Mouse (Mus musculus) stomach, embryonic 15.5 days (tissue): ENCODE measurements around the gene Sorcs1. TPM values are rescaled to one million over a fixed set of nuclear protein-coding genes. Genes with fewer than 3 reads are reported as not detected.

Experiments
- ATAC-seq: fragments of 200-750 bp; cut with Nextera tagmentation; 2 replicates; pipeline ENCODE4 v1.8.0; 2017; ENCODE audit warnings: low read depth, moderate number of reproducible peaks, moderate TSS enrichment; ENCODE audit not compliant: insufficient read depth, low FRiP score
- H3K27ac ChIP-seq: fragments of 300-500 bp; sonication (generic); 2 replicates; pipeline ENCODE4 v1.5.1; 2015; ENCODE audit warnings: mild to moderate bottlenecking, inconsistent platforms
- H3K27me3 ChIP-seq: fragments of 300-500 bp; sonication (generic); replicated peaks from 2 replicates; pipeline ENCODE4 v1.6.1; 2015; ENCODE audit warnings: inconsistent platforms
- H3K36me3 ChIP-seq: fragments of 300-500 bp; sonication (generic); 2 replicates; pipeline ENCODE4 v1.6.1; 2015; ENCODE audit warnings: inconsistent platforms
- H3K4me1 ChIP-seq: fragments of 300-500 bp; sonication (generic); 2 replicates; pipeline ENCODE4 v1.6.1; 2015; ENCODE audit warnings: inconsistent platforms
- H3K4me2 ChIP-seq: fragments of 300-500 bp; sonication (generic); 2 replicates; pipeline ENCODE4 v1.6.1; 2015; ENCODE audit warnings: mild to moderate bottlenecking, inconsistent platforms
- H3K4me3 ChIP-seq: fragments of 300-500 bp; sonication (generic); replicated peaks from 2 replicates; pipeline ENCODE4 v1.5.1; 2015; ENCODE audit warnings: inconsistent platforms
- H3K9ac ChIP-seq: fragments of 300-500 bp; sonication (generic); 2 replicates; pipeline ENCODE4 v1.6.1; 2015; ENCODE audit warnings: inconsistent platforms
- H3K9me3 ChIP-seq: fragments of 300-500 bp; sonication (generic); 2 replicates; pipeline ENCODE4 v1.6.1; 2016; ENCODE audit warnings: inconsistent platforms
- WGBS: fragments of 180-500 bp; shearing (Covaris S2); methylation state at CpG from one replicate; pipeline ENCODE4 v1.1.7; 2015; 5-methylcytosine and 5-hydroxymethylcytosine counted together
- polyA plus RNA-seq: library from polyadenylated mRNA; unstranded; fragments of >200 nt; fragmentation: Nextera tagmentation; extraction: Ambion mirVana; gene quantifications from 2 replicates; pipeline ENCODE4 v1.2.1, GENCODE M21; 2015

Gene Sorcs1
- polyA plus RNA-seq, 1 experiment from 2014 or later: 3.2 TPM

- Histone ChIP-seq H3K9me3 (no peaks in the 10 kb centered on the region), H3K4me3 (no peak overlapping the region), H3K27ac (no peak overlapping the region), H3K4me2 (no peak overlapping the region), H3K36me3 (no peaks in the 10 kb centered on the region), H3K4me1 (0 out of 2 replicates have a peak, but pooled peaks cover 3% of the 10 kb centered on the region), H3K27me3 (no peaks in the 10 kb centered on the region), H3K9ac (no peak overlapping the region)
- no peak for ATAC-seq
- WGBS: 90% methylated on average over 5 of the region's 5 CpGs
Observed at GRCm38 (mm10) chr19:50486345-50486744, 192.1 kb downstream of the Sorcs1 start.

GRCm38 (mm10) chr19:50476774-50477173, 201.7 kb downstream of the Sorcs1 start:
- Histone ChIP-seq H3K36me3 (no peaks in the 10 kb centered on the region), H3K4me1 (no peaks in the 10 kb centered on the region), H3K4me2 (no peak overlapping the region), H3K9ac (no peak overlapping the region), H3K4me3 (no peak overlapping the region), H3K9me3 (no peaks in the 10 kb centered on the region), H3K27me3 (no peaks in the 10 kb centered on the region), H3K27ac (no peak overlapping the region)
- ATAC-seq: no peak
- 55% methylated on average over 6 of the region's 6 CpGs for WGBS

GRCm38 (mm10) chr19:50468592-50468991, 209.9 kb downstream of the Sorcs1 start:
- Histone ChIP-seq H3K9me3 (no peaks in the 10 kb centered on the region), H3K4me1 (no peaks in the 10 kb centered on the region), H3K27ac (no peak overlapping the region), H3K36me3 (no peaks in the 10 kb centered on the region), H3K9ac (no peak overlapping the region), H3K27me3 (no peaks in the 10 kb centered on the region), H3K4me3 (no peak overlapping the region), H3K4me2 (no peak overlapping the region)
- 79% methylated on average over 3 of the region's 3 CpGs for WGBS
- no peak for ATAC-seq

GRCm38 (mm10) chr19:50464811-50465210, 213.6 kb downstream of the Sorcs1 start:
- H3K27ac ChIP-seq: no peak overlapping the region
- H3K4me2 ChIP-seq: no peak overlapping the region
- no peaks in the 10 kb centered on the region for H3K4me1 ChIP-seq
- H3K9me3 ChIP-seq: no peaks in the 10 kb centered on the region
- H3K27me3 ChIP-seq: no peaks in the 10 kb centered on the region
- no peak for ATAC-seq
- no peak overlapping the region for H3K9ac ChIP-seq
- no peak overlapping the region for H3K4me3 ChIP-seq
- 51% methylated on average over 6 of the region's 6 CpGs for WGBS
- H3K36me3 ChIP-seq: no peaks in the 10 kb centered on the region

- Histone ChIP-seq H3K36me3 (no peaks in the 10 kb centered on the region), H3K4me2 (no peak overlapping the region), H3K27me3 (no peaks in the 10 kb centered on the region), H3K27ac (no peak overlapping the region), H3K9me3 (no peaks in the 10 kb centered on the region), H3K4me3 (no peak overlapping the region), H3K9ac (no peak overlapping the region), H3K4me1 (no peaks in the 10 kb centered on the region)
- ATAC-seq: no peak
- WGBS: 90% methylated on average over 5 of the region's 5 CpGs
Observed at GRCm38 (mm10) chr19:50458581-50458980, 219.9 kb downstream of the Sorcs1 start.

- Histone ChIP-seq H3K9ac (no peak overlapping the region), H3K4me2 (no peak overlapping the region), H3K36me3 (no peaks in the 10 kb centered on the region), H3K9me3 (no peaks in the 10 kb centered on the region), H3K27me3 (no peaks in the 10 kb centered on the region), H3K4me1 (no peaks in the 10 kb centered on the region), H3K4me3 (no peak overlapping the region), H3K27ac (no peak overlapping the region)
- ATAC-seq: no peak
- WGBS: 28% methylated on average over 5 of the region's 5 CpGs
Observed at GRCm38 (mm10) chr19:50457275-50457892, 221.1 kb downstream of the Sorcs1 start.

GRCm38 (mm10) chr19:50441099-50441498, 237.3 kb downstream of the Sorcs1 start:
- WGBS: 27% methylated on average over 4 of the region's 4 CpGs
- no peak for ATAC-seq
- no peaks in the 10 kb centered on the region for H3K4me1 ChIP-seq
- no peak overlapping the region for H3K9ac ChIP-seq
- no peaks in the 10 kb centered on the region for H3K27me3 ChIP-seq
- H3K9me3 ChIP-seq: no peaks in the 10 kb centered on the region
- no peak overlapping the region for H3K4me2 ChIP-seq
- H3K27ac ChIP-seq: no peak overlapping the region
- no peaks in the 10 kb centered on the region for H3K36me3 ChIP-seq
- no peak overlapping the region for H3K4me3 ChIP-seq

- no peaks in the 10 kb centered on the region for H3K9me3 ChIP-seq
- no peaks in the 10 kb centered on the region for H3K27me3 ChIP-seq
- no peaks in the 10 kb centered on the region for H3K36me3 ChIP-seq
- no peak overlapping the region for H3K27ac ChIP-seq
- no peak overlapping the region for H3K4me3 ChIP-seq
- H3K4me2 ChIP-seq: no peak overlapping the region
- H3K4me1 ChIP-seq: no peaks in the 10 kb centered on the region
- no peak overlapping the region for H3K9ac ChIP-seq
- 11% methylated on average over 11 of the region's 11 CpGs for WGBS
- no peak for ATAC-seq
Observed at GRCm38 (mm10) chr19:50440246-50440910, 238.1 kb downstream of the Sorcs1 start.

GRCm38 (mm10) chr19:50439464-50439881, 239.0 kb downstream of the Sorcs1 start:
- ATAC-seq: no peak
- H3K9me3 ChIP-seq: no peaks in the 10 kb centered on the region
- H3K4me1 ChIP-seq: no peaks in the 10 kb centered on the region
- no peaks in the 10 kb centered on the region for H3K36me3 ChIP-seq
- 38% methylated on average over 3 of the region's 3 CpGs for WGBS
- H3K9ac ChIP-seq: no peak overlapping the region
- H3K27ac ChIP-seq: no peak overlapping the region
- no peak overlapping the region for H3K4me2 ChIP-seq
- no peak overlapping the region for H3K4me3 ChIP-seq
- no peaks in the 10 kb centered on the region for H3K27me3 ChIP-seq

- 75% methylated on average over 1 of the region's 1 CpGs for WGBS
- Histone ChIP-seq H3K9me3 (no peaks in the 10 kb centered on the region), H3K27ac (no peak overlapping the region), H3K4me3 (no peak overlapping the region), H3K4me1 (no peaks in the 10 kb centered on the region), H3K36me3 (no peaks in the 10 kb centered on the region), H3K4me2 (no peak overlapping the region), H3K9ac (no peak overlapping the region), H3K27me3 (no peaks in the 10 kb centered on the region)
- no peak for ATAC-seq
Observed at GRCm38 (mm10) chr19:50422928-50423327, 255.5 kb downstream of the Sorcs1 start.

- no peaks in the 10 kb centered on the region for H3K36me3 ChIP-seq
- H3K27ac ChIP-seq: no peak overlapping the region
- H3K4me2 ChIP-seq: no peak overlapping the region
- no peaks in the 10 kb centered on the region for H3K4me1 ChIP-seq
- H3K9ac ChIP-seq: no peak overlapping the region
- no peaks in the 10 kb centered on the region for H3K27me3 ChIP-seq
- H3K9me3 ChIP-seq: no peaks in the 10 kb centered on the region
- ATAC-seq: no peak
- WGBS: 46% methylated on average over 14 of the region's 14 CpGs
- H3K4me3 ChIP-seq: no peak overlapping the region
Observed at GRCm38 (mm10) chr19:50418962-50419720, 259.3 kb downstream of the Sorcs1 start.

GRCm38 (mm10) chr19:50410561-50410960, 267.9 kb downstream of the Sorcs1 start:
- H3K27ac ChIP-seq: no peak overlapping the region
- WGBS: 87% methylated on average over 3 of the region's 3 CpGs
- H3K9me3 ChIP-seq: no peaks in the 10 kb centered on the region
- H3K4me1 ChIP-seq: no peaks in the 10 kb centered on the region
- no peaks in the 10 kb centered on the region for H3K27me3 ChIP-seq
- no peak overlapping the region for H3K9ac ChIP-seq
- H3K4me2 ChIP-seq: no peak overlapping the region
- H3K4me3 ChIP-seq: no peak overlapping the region
- ATAC-seq: no peak
- no peaks in the 10 kb centered on the region for H3K36me3 ChIP-seq
